Mouse (Mus musculus): ENCODE results near the gene Fgfr2.

The Fgfr2 gene

GRCm38 (mm10) chr7:132616391-132616790 is 506.8 kb downstream of the Fgfr2 start:
- DNase-seq (ENCODE audit: low spot score): no peak

- DNase-seq (ENCODE audit: low spot score): no peak
These were observed 507.8 kb downstream of the Fgfr2 start for GRCm38 (mm10) chr7:132615346-132615745.

GRCm38 (mm10) chr7:132611530-132611929 is 511.6 kb downstream of the Fgfr2 start:
- DNase-seq (ENCODE audit: low spot score): no peak

- DNase-seq (ENCODE audit: low spot score): no peak
These were observed 512.5 kb downstream of the Fgfr2 start, which contains the start of gene Lhpp for GRCm38 (mm10) chr7:132610468-132611318. Gene Lhpp (plus strand): TSS chr7:132610638.

- DNase-seq (ENCODE audit: low spot score): no peak
These were observed 514.7 kb downstream of the Fgfr2 start for GRCm38 (mm10) chr7:132608316-132609020.

- peak; percentile 13 for DNase-seq (ENCODE audit: low spot score)
These were observed 517.5 kb downstream of the Fgfr2 start for GRCm38 (mm10) chr7:132605689-132606088.

GRCm38 (mm10) chr7:132604720-132605119 is 518.4 kb downstream of the Fgfr2 start:
- no peak for DNase-seq (ENCODE audit: low spot score)

GRCm38 (mm10) chr7:132600926-132601325 is 522.2 kb downstream of the Fgfr2 start:
- no peak for DNase-seq (ENCODE audit: low spot score)

- DNase-seq (ENCODE audit: low spot score): no peak
These were observed 523.1 kb downstream of the Fgfr2 start for GRCm38 (mm10) chr7:132600026-132600425.

GRCm38 (mm10) chr7:132599071-132599975 is 523.8 kb downstream of the Fgfr2 start, which contains the start of gene Nkx1-2:
Gene Nkx1-2 (minus strand): TSS chr7:132599637.
- DNase-seq (ENCODE audit: low spot score): no peak

GRCm38 (mm10) chr7:132597251-132598041 is 525.7 kb downstream of the Fgfr2 start:
- no peak for DNase-seq (ENCODE audit: low spot score)

- DNase-seq (ENCODE audit: low spot score): no peak
These were observed 526.4 kb downstream of the Fgfr2 start for GRCm38 (mm10) chr7:132596557-132597250.

- DNase-seq (ENCODE audit: low spot score): no peak
These were observed 527.4 kb downstream of the Fgfr2 start for GRCm38 (mm10) chr7:132595787-132596186.

- no peak for DNase-seq (ENCODE audit: low spot score)
These were observed 528.8 kb downstream of the Fgfr2 start for GRCm38 (mm10) chr7:132594325-132594724.

GRCm38 (mm10) chr7:132593762-132594161 is 529.4 kb downstream of the Fgfr2 start:
- DNase-seq (ENCODE audit: low spot score): no peak

GRCm38 (mm10) chr7:132589610-132590009 is 533.5 kb downstream of the Fgfr2 start:
- no peak for DNase-seq (ENCODE audit: low spot score)

- DNase-seq (ENCODE audit: low spot score): no peak
These were observed 536.0 kb downstream of the Fgfr2 start for GRCm38 (mm10) chr7:132587167-132587566.

GRCm38 (mm10) chr7:132585695-132586491 is 537.3 kb downstream of the Fgfr2 start:
- no peak for DNase-seq (ENCODE audit: low spot score)

GRCm38 (mm10) chr7:132581441-132581840 is 541.7 kb downstream of the Fgfr2 start:
- DNase-seq (ENCODE audit: low spot score): no peak

- no peak for DNase-seq (ENCODE audit: low spot score)
These were observed 542.6 kb downstream of the Fgfr2 start for GRCm38 (mm10) chr7:132580511-132580910.

Data from adipocyte (in vitro differentiated cells).